Mouse (Mus musculus): ENCODE results near the gene Alkal2. TPM values are rescaled to one million over a fixed set of nuclear protein-coding genes. Genes with fewer than 3 reads are reported as not detected.

Gene Alkal2
- polyA plus RNA-seq, 1 experiment, result 0.12 TPM

GRCm38 (mm10) chr12:30936899-30937298, 52.8 kb downstream of the Alkal2 start:
- Histone ChIP-seq H3K27me3 (ENCODE audit: control insufficient read depth, insufficient read depth, low read length) (no peaks in the 10 kb centered on the region), H3K4me1 (replicated peaks; ENCODE audit: control insufficient read depth, insufficient read depth, low read length) (no peaks in the 10 kb centered on the region), H3K27ac (ENCODE audit: control insufficient read depth, insufficient read depth, low read length) (no peak overlapping the region), H3K4me3 (ENCODE audit: control insufficient read depth, insufficient read depth, low read length) (no peak overlapping the region), H3K36me3 (ENCODE audit: control insufficient read depth, insufficient read depth, low read length) (no peaks in the 10 kb centered on the region)
- TF ChIP-seq CTCF (IDR thresholded peaks at IDR 0.05; ENCODE audit: borderline replicate concordance, control insufficient read depth, extremely low read depth, insufficient read depth, low read length, poor library complexity) (no peak), POLR2A (IDR thresholded peaks at IDR 0.05; ENCODE audit: control insufficient read depth, extremely low read depth, insufficient read depth, low read length, poor library complexity) (no peak)
- DNase-seq, result no peak
- WGBS, result 84% methylated on average over 2 of the region's 2 CpGs

Other genes starting within 250 kb of the Alkal2 start
- 6.7 and 11.1 TPM in 2 replicates for gene Acp1, start 27.3 kb downstream of the Alkal2 start, polyA plus RNA-seq (2012; rRNA removed)
- 0.51 and 0.86 TPM in 2 replicates for gene Sh3yl1, start 27.3 kb downstream of the Alkal2 start, polyA plus RNA-seq (2012; rRNA removed)
- 0.40 and 0.51 TPM in 2 replicates for gene Fam110c, start 189.5 kb downstream of the Alkal2 start, polyA plus RNA-seq (2012; rRNA removed)

Data from thymus, adult 2 months (tissue).